Mouse (Mus musculus) bone marrow macrophage, adult 2 months (primary cell): ENCODE data around the gene Plcb2.

Source experiments
- CTCF ChIP-seq: IDR thresholded peaks from 2 replicates; pipeline ENCODE4 v1.5.1; 2012; ENCODE audit warnings: low read depth, mild to moderate bottlenecking, low read length, moderate library complexity
- POLR2A ChIP-seq: IDR thresholded peaks from 2 replicates; pipeline ENCODE4 v1.6.1; 2012; ENCODE audit warnings: mild to moderate bottlenecking, low read depth, low read length, borderline replicate concordance

GRCm38 (mm10) chr2:118744621-118745020 lies 16.4 kb upstream of the Plcb2 start:
- TF ChIP-seq CTCF (no peak), POLR2A (no peak)
